Mouse (Mus musculus): ENCODE results near the gene Gm28557. TPM values are rescaled to one million over a fixed set of nuclear protein-coding genes. Genes with fewer than 3 reads are reported as not detected.

Gene Gm28557
- polyA plus RNA-seq (2015; fragmentation: Nextera tagmentation; extraction: Ambion mirVana): 1.3 and 1.7 TPM in 2 replicates

DNA sequence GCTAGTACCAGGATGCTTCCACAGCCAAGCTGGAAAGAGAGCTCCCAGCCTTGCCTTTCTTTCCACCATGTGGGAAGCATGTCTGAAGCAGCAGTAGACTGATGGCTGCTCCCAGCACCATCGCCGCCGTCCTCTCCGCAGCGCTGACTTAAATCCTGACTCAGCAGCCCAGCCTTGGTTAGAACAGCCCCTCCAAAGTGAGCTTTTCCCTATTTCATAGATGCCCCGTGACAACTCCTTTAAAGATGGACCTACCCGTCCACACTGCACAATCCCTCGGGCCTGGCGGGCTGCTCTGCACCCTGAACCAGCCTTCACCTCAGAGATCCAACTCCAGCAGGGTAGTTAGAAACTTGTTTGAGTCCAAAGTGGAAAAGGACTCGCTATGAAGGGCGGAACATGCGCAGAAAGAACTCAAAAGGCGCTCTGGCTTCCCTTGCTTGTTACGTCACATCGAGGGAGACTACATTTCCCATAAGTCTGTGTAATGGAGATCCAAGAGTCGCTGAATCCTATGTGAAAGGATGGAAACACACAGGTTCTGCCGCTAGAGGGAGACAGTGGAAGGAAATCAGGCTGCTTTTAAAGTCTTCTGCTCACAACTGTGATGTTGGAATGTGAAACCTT is at the start of gene Gm28557:
TSS of gene Gm28557 (minus strand) at position 411 of the 627 bp plus-strand sequence.

DNA sequence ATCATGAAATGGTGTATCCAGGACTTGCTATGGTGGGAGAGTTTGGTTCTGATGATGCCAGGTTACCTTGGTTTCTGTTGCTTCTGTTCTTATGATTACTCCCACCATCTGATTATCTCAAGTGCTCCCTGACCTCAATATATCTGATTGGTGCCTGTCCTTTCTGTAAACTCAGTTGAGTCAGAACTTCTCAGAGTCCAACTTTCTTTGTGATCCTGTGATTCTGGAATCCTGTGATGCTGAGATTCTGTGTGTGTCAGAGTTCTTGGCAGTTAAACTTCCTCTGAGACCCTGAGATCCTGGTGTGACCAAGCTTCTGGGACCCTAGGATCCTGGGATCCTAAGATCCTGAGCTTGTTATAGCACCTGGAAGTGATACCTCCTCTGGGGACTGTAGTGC is 13.0 kb upstream of the Gm28557 start, which contains the start of gene Zfp759:
TSS of gene Zfp759 (plus strand) at position 301 of the 400 bp plus-strand sequence.

DNA sequence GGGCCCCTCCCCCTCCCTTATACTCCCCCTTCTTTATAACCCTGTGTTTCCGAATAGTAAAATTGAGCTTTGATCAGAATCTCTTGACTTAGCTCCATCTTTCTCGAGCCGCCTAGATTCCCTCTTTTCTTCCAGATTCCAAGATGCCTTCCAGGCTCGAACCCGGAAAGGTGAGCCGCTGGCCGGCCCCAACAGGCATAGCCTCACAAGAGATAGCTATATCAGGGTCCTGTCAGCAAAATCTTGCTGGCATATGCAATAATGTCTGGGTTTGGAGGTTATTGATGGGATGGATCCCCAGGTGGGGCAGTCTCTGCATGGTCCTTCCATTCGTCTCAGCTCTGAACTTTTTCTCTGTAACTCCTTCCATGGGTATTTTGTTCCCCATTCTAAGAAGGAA is 7.8 kb upstream of the Gm28557 start, which contains the start of gene Rslcan18:
TSS of gene Rslcan18 (minus strand) at position 101 of the 400 bp plus-strand sequence.

DNA sequence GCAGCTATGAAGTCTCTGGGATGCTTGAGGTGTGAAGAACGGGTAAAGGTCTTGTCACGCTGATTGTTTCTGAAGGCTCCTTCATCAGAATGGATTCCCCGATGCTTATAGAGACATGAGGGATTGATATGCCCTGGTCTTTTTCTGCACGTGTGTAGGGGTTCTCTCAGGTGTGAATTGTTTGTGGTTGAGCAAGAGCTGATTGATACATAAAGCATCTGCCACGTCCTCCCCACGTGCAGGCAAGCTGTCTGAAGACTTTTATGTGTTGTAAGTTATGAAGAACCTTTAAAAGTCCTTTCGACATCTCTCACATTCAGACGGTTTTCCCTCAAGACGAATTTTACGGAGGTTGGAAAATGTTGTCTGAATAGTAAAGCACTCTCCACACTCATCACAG is 10.5 kb downstream of the Gm28557 start, which contains the start of gene Zfp708:
TSS of gene Zfp708 (minus strand) at position 101 of the 400 bp plus-strand sequence.

DNA sequence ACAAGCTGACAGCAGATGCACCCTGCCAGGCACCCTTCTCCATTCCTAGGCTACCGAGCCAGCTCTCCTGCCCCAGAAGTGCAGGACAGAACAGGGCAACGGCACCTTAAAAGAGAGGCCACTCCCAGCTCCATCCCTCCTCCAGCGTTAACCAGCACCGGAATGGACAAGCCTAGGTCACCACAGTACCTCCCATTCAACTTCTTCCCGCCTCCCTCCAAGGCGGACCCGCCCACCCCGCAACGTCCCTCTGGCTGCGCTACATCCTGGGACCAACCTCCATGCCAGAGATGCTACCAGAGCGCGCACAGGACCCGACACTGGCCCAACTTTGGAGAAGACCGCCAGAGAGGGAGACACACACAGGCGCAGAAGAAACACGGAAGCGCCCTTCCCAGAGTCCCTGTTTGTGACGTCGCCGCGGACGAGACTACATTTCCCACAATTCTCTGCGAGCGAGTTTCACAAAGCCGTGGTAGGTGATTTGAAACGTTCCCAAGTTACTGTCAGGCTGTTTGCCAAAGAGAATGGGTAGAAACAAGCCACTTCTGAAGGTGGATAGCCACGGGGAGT is 47.5 kb downstream of the Gm28557 start, which contains the start of gene Zfp712:
TSS of gene Zfp712 (minus strand) at position 385 of the 573 bp plus-strand sequence.

Other genes with a start within 250 kb of the Gm28557 start
- gene Gm10767, start 203.7 kb downstream of the Gm28557 start, polyA plus RNA-seq (2015; fragmentation: Nextera tagmentation; extraction: Ambion mirVana): 0.32 and 0.91 TPM in 2 replicates
- 1.2 and 1.3 TPM in 2 replicates for gene Zfp712, start 47.4 kb downstream of the Gm28557 start, polyA plus RNA-seq (2015; fragmentation: Nextera tagmentation; extraction: Ambion mirVana)
- gene Zfp708, start 10.6 kb downstream of the Gm28557 start, polyA plus RNA-seq (2015; fragmentation: Nextera tagmentation; extraction: Ambion mirVana): 2.4 and 3.0 TPM in 2 replicates
- gene Rslcan18, start 7.7 kb upstream of the Gm28557 start, polyA plus RNA-seq (2015; fragmentation: Nextera tagmentation; extraction: Ambion mirVana): 0.18 TPM in 1 of 2 replicates, not detected in the other
- 1.0 TPM in 2 replicates for gene Zfp759, start 13.1 kb upstream of the Gm28557 start, polyA plus RNA-seq (2015; fragmentation: Nextera tagmentation; extraction: Ambion mirVana)
- 2.4 and 2.6 TPM in 2 replicates for gene Rsl1, start 64.6 kb upstream of the Gm28557 start, polyA plus RNA-seq (2015; fragmentation: Nextera tagmentation; extraction: Ambion mirVana)
- gene Zfp455, start 85.9 kb upstream of the Gm28557 start, polyA plus RNA-seq (2015; fragmentation: Nextera tagmentation; extraction: Ambion mirVana): 0.56 and 0.71 TPM in 2 replicates
- 0.56 and 0.71 TPM in 2 replicates for gene Zfp458, start 169.9 kb upstream of the Gm28557 start, polyA plus RNA-seq (2015; fragmentation: Nextera tagmentation; extraction: Ambion mirVana)
- 0.34 and 0.73 TPM in 2 replicates for gene Zfp457, start 197.9 kb upstream of the Gm28557 start, polyA plus RNA-seq (2015; fragmentation: Nextera tagmentation; extraction: Ambion mirVana)
- gene Zfp595, start 224.0 kb upstream of the Gm28557 start, polyA plus RNA-seq (2015; fragmentation: Nextera tagmentation; extraction: Ambion mirVana): 0.62 and 0.69 TPM in 2 replicates